Mouse (Mus musculus): ENCODE measurements around the gene Ubap1l. TPM values are rescaled to one million over a fixed set of nuclear protein-coding genes. Genes with fewer than 3 reads are reported as not detected.

Gene Ubap1l
- polyA plus RNA-seq, 1 experiment from 2014 or later: not detected

Other genes starting within 250 kb of the Ubap1l start
- gene Igdcc3, start 219.9 kb upstream of the Ubap1l start, polyA plus RNA-seq (2014; fragmentation: Nextera tagmentation; extraction: Ambion mirVana): 0.36 and 0.63 TPM in 2 replicates
- 4.3 and 5.6 TPM in 2 replicates for gene Parp16, start 165.7 kb upstream of the Ubap1l start, polyA plus RNA-seq (2014; fragmentation: Nextera tagmentation; extraction: Ambion mirVana)
- gene Cilp, start 95.9 kb upstream of the Ubap1l start, polyA plus RNA-seq (2014; fragmentation: Nextera tagmentation; extraction: Ambion mirVana): not detected in 2 replicates
- 49.4 and 52.9 TPM in 2 replicates for gene Clpx, start 66.8 kb upstream of the Ubap1l start, polyA plus RNA-seq (2014; fragmentation: Nextera tagmentation; extraction: Ambion mirVana)
- gene Pdcd7, start 14.9 kb upstream of the Ubap1l start, polyA plus RNA-seq (2014; fragmentation: Nextera tagmentation; extraction: Ambion mirVana): 8.4 and 10.9 TPM in 2 replicates
- 0.73 and 1.5 TPM in 2 replicates for gene Kbtbd13, start 30.6 kb downstream of the Ubap1l start, polyA plus RNA-seq (2014; fragmentation: Nextera tagmentation; extraction: Ambion mirVana)
- gene Rasl12, start 37.5 kb downstream of the Ubap1l start, polyA plus RNA-seq (2014; fragmentation: Nextera tagmentation; extraction: Ambion mirVana): 5.5 and 6.1 TPM in 2 replicates
- not detected in 2 replicates for gene Slc51b, start 61.9 kb downstream of the Ubap1l start, polyA plus RNA-seq (2014; fragmentation: Nextera tagmentation; extraction: Ambion mirVana)
- gene Mtfmt, start 74.7 kb downstream of the Ubap1l start, polyA plus RNA-seq (2014; fragmentation: Nextera tagmentation; extraction: Ambion mirVana): 14.3 and 15.8 TPM in 2 replicates
- gene Spg21, start 99.9 kb downstream of the Ubap1l start, polyA plus RNA-seq (2014; fragmentation: Nextera tagmentation; extraction: Ambion mirVana): 65.0 and 72.0 TPM in 2 replicates
- not detected in 2 replicates for gene Ankdd1a, start 159.2 kb downstream of the Ubap1l start, polyA plus RNA-seq (2014; fragmentation: Nextera tagmentation; extraction: Ambion mirVana)
- 8.8 and 9.8 TPM in 2 replicates for gene Plekho2, start 219.0 kb downstream of the Ubap1l start, polyA plus RNA-seq (2014; fragmentation: Nextera tagmentation; extraction: Ambion mirVana)
- 8.7 and 9.2 TPM in 2 replicates for gene Pif1, start 226.1 kb downstream of the Ubap1l start, polyA plus RNA-seq (2014; fragmentation: Nextera tagmentation; extraction: Ambion mirVana)

Data from heart, embryonic 14.5 days (tissue).